Mouse (Mus musculus) ES-E14 (cell line): ENCODE data around the gene Chkb.

ENCODE experiments used
- CHD2 ChIP-seq: IDR thresholded peaks from 2 replicates; pipeline ENCODE4 v1.6.1; 2014; ENCODE audit warnings: mild to moderate bottlenecking, low read depth, low read length, inconsistent platforms
- HCFC1 ChIP-seq: IDR thresholded peaks from 2 replicates; pipeline ENCODE4 v1.6.1; 2012; ENCODE audit warnings: low read length, inconsistent platforms, borderline replicate concordance; ENCODE audit not compliant: insufficient read depth
- MAFK ChIP-seq: IDR thresholded peaks from 2 replicates; pipeline ENCODE4 v1.6.1; 2014; ENCODE audit warnings: mild to moderate bottlenecking, low read depth, low read length, inconsistent platforms; ENCODE audit not compliant: insufficient read depth
- ZC3H11A ChIP-seq: IDR thresholded peaks from 2 replicates; pipeline ENCODE4 v1.6.1; 2012; ENCODE audit warnings: low read depth, mild to moderate bottlenecking, inconsistent platforms, low read length, borderline replicate concordance
- ZNF384 ChIP-seq: IDR thresholded peaks from 2 replicates; pipeline ENCODE4 v1.6.1; 2012; ENCODE audit warnings: low read depth, low read length, inconsistent platforms

DNA sequence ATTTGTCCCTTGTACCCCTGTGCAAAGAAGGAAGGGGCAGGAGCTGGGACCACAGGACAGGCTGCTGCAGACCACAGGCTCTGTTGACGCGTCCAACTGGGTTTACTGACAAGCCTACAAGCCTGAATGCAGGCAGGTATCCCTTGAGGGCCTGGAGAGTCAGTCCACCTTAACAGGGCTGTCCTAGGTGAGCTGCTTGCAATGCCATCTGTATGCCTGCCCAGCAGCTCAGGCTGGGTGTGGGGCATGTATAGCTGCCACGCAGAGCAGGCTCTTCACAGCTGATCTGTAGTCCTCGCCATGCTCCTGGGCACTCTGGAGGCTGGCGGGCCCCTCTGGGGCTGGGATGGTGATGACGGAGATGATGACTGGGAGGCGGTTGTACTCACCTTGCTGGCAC, 45.1 kb downstream of the Chkb start, which contains the start of gene Klhdc7b:
- TF ChIP-seq ZNF384 (no peak), HCFC1 (no peak), CHD2 (no peak), MAFK (no peak), ZC3H11A (no peak)
